Mouse (Mus musculus): ENCODE measurements around the gene Atp13a4.

The Atp13a4 gene

GRCm38 (mm10) chr16:29480396-29480795 is 64.3 kb downstream of the Atp13a4 start:
- no peak for DNase-seq (ENCODE audit: low spot score)

- DNase-seq (ENCODE audit: low spot score): no peak
Observed at GRCm38 (mm10) chr16:29463798-29464197, 80.9 kb downstream of the Atp13a4 start.

GRCm38 (mm10) chr16:29459331-29459730 is 85.3 kb downstream of the Atp13a4 start:
- peak; percentile 14 for DNase-seq (ENCODE audit: low spot score)

- no peak for DNase-seq (ENCODE audit: low spot score)
Observed at GRCm38 (mm10) chr16:29456851-29457250, 87.8 kb downstream of the Atp13a4 start.

- no peak for DNase-seq (ENCODE audit: low spot score)
Observed at GRCm38 (mm10) chr16:29453282-29453681, 91.4 kb downstream of the Atp13a4 start.

- peak; percentile 65 for DNase-seq (ENCODE audit: low spot score)
Observed at GRCm38 (mm10) chr16:29451706-29452105, 93.0 kb downstream of the Atp13a4 start.

GRCm38 (mm10) chr16:29442126-29442525 is 102.5 kb downstream of the Atp13a4 start:
- DNase-seq (ENCODE audit: low spot score): no peak

GRCm38 (mm10) chr16:29441405-29441985 is 103.2 kb downstream of the Atp13a4 start:
- no peak for DNase-seq (ENCODE audit: low spot score)

- DNase-seq (ENCODE audit: low spot score): no peak
Observed at GRCm38 (mm10) chr16:29438045-29438444, 106.6 kb downstream of the Atp13a4 start.

- no peak for DNase-seq (ENCODE audit: low spot score)
Observed at GRCm38 (mm10) chr16:29435746-29436145, 108.9 kb downstream of the Atp13a4 start.

GRCm38 (mm10) chr16:29434712-29435111 is 110.0 kb downstream of the Atp13a4 start:
- peak; percentile 71 for DNase-seq (ENCODE audit: low spot score)

GRCm38 (mm10) chr16:29414822-29415221 is 129.8 kb downstream of the Atp13a4 start:
- DNase-seq (ENCODE audit: low spot score): no peak

GRCm38 (mm10) chr16:29407319-29407718 is 137.3 kb downstream of the Atp13a4 start:
- no peak for DNase-seq (ENCODE audit: low spot score)

- DNase-seq (ENCODE audit: low spot score): no peak
Observed at GRCm38 (mm10) chr16:29399079-29399478, 145.6 kb downstream of the Atp13a4 start.

- no peak for DNase-seq (ENCODE audit: low spot score)
Observed at GRCm38 (mm10) chr16:29384781-29385180, 159.9 kb downstream of the Atp13a4 start.

- DNase-seq (ENCODE audit: low spot score): no peak
Observed at GRCm38 (mm10) chr16:29378458-29378857, 166.2 kb downstream of the Atp13a4 start, which contains the start of gene Atp13a5. Atp13a5 (minus strand) TSS chr16:29378732.

- DNase-seq (ENCODE audit: low spot score): no peak
Observed at GRCm38 (mm10) chr16:29374636-29375035, 170.0 kb downstream of the Atp13a4 start.
